Mouse (Mus musculus): ENCODE measurements around the gene Tmem135. TPM values are rescaled to one million over a fixed set of nuclear protein-coding genes. Genes with fewer than 3 reads are reported as not detected.
A peak's percentile ranks its signal among the peaks of the same experiment; 100 is the strongest.

The Tmem135 gene
- 22.0 and 22.5 TPM in 2 replicates for polyA plus RNA-seq (2015; fragmentation: Nextera tagmentation; extraction: Ambion mirVana)

DNA sequence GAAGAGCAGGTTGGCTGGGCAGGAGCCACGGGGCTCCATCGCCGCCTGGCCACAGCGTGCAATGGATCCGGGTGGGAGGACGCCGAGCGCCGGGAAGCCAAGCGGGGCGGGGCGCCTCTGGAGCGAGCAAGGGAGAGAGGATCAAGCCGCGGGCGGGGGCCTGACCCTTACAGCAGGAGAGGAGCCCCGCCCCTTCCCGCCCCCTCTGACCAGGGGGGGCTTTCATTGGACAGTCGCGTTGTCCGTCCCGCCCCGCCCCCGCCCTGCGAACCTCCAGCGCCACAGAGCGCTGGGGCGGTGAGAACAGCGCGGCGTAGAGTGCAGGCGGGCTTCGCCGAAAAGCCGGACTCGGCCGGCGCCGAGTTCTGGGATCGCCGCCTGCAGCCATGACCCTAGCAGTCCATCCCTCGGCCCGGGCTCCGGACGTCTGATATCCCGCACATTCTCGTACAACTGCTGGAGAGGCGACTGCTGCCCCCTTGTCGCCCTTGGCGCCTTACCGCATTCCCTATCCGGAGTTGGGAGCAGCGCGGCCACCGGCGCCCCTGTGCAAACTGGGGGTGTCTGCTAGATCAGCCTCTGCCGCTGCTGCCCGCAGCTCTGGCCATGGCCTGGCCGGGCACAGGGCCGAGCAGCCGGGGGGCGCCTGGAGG is at the start of gene Tmem135, which contains the start of gene Fzd4:
Gene Tmem135, minus strand, starts transcription at position 142 of the 653 bp plus-strand sequence.
Gene Fzd4, plus strand, starts transcription at position 275 of the 653 bp plus-strand sequence.
- peak; percentile 64 for DNase-seq (ENCODE audit: low spot score)

GRCm38 (mm10) chr7:89450312-89450711 is 46.3 kb upstream of the Tmem135 start:
- DNase-seq (ENCODE audit: low spot score) = no peak

GRCm38 (mm10) chr7:89445137-89445536 is 41.1 kb upstream of the Tmem135 start:
- DNase-seq (ENCODE audit: low spot score) = no peak

DNA sequence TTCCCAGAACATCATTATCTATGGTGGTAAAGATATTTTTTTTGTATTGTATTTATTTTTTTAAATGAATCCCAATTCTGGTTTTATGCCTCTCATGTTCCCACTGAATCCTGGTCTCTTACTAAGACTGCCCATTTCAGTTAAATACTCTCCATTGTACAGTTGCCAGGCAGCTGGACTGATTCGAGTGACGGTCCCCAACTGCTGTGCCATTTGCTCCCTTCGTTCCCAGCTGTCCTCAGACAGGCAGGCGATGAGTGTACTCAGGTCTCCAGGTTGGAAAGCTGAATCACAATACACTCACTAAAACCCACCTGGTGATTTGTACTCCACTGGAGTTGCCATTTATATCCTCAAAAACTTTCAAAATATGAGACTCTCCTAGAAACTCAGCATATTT is 38.2 kb upstream of the Tmem135 start:
- no peak for DNase-seq (ENCODE audit: low spot score)

DNA sequence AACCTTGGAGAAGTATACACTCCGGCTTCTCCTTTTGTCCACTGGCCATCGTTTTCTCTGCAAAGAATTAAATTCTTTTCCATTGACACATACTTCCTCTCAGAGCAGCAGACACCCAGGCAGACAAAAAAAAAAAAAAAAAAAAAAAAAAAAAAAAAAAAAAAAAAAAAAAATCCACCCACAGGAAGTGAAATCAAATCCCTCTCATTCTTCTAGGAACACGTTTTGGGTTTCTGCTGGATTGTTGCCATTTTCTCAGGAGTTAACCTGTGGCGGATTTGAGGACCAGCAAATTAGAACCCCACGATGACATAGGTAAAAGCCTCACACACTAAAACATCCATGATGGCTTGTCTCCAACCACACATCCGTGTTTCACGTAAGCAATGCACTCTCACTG is 37.3 kb upstream of the Tmem135 start:
- DNase-seq (ENCODE audit: low spot score) = no peak

DNA sequence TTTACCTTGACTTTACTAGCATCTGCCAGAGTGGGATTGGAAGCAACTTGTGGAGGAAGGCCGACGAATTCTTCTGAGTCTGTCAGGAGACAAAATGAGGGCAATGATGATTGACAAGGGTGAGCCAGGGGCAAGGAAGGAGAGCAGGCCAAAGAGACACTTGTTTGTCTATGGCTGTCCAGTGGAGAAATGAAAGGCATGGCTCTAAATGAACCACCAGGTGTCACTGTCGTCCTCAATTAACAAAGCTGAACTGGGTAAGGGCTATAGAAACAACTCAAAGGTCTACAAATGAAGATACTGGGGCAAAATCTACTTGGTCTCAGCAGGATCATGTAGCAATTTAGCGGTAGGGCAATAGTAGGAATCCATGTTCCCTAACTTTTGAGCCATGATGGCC is 33.6 kb upstream of the Tmem135 start:
- DNase-seq (ENCODE audit: low spot score) = no peak

DNA sequence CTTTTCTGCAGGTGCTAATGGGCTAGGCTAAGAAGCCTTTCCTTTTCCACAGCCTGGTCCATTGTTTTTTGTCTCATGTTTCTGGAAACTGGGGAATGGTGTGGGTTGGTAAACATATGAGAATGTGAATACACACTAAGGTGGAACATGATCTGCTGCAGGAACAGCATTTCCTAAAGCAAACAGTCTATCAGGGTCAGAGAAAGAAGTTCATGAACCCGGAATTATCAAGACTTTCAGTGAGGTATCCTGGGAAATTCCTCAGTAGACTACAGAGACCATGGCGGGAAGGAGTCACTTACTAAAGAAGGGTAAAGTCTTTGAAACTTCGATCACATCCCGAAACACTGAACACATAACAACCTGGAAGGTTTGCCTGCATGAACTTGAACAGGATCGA is 32.4 kb upstream of the Tmem135 start:
- no peak for DNase-seq (ENCODE audit: low spot score)

- DNase-seq (ENCODE audit: low spot score) = no peak
These were observed 30.0 kb upstream of the Tmem135 start for GRCm38 (mm10) chr7:89433893-89434616.

DNA sequence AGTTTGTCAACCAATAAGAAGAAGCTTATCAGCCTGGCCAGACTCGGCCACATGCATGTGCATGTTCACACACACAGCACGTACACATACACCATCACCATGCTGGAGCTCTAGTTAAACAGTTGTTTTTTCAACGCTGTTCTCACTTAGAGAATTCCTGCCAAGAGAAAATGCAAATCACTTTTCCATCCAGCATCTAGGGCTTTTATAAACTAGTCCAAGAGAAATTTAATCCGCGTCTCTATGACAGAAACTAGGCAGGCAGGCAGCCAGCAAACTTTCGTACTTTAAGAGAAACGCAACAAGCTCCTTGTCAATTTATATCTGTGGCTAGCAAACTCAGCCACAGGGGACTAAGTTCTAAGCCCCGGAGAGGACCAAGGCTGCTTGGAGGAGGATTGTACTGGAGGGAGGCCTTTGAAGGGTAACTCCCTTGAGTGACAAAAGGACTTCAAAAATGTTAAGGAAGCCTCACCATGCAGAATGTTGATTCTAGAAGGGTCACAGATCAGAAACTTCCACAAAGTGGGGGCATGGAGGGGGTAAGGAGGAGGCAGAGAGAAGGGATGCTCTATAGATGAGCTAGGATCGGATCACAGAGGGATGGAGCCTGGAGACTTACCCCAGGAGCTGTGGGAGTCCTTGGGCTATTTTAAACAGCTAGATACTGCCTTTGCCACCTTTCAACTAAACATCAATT is 29.3 kb upstream of the Tmem135 start:
- DNase-seq (ENCODE audit: low spot score) = no peak

GRCm38 (mm10) chr7:89431185-89431584 is 27.2 kb upstream of the Tmem135 start:
- no peak for DNase-seq (ENCODE audit: low spot score)

DNA sequence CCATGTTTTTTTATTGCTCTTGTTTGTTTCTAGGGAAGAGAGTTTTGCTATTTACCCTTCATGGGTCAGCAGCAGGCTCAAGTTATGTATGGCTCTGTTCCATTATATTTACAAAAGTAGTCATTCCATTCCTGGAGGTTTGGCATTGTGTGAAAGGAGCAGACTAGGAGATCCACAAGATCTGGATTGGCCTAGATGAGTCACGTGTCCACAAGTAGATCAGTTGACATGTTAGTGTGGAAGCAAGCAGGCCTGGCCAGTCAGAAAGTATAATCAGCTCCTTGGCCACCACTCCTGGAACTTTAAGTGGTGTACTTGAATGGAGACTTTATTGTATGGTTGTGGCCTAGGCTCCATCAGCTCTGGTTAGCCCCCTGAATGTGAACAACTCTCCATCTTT is 25.3 kb upstream of the Tmem135 start:
- no peak for DNase-seq (ENCODE audit: low spot score)

- DNase-seq (ENCODE audit: low spot score) = no peak
These were observed 24.8 kb upstream of the Tmem135 start for GRCm38 (mm10) chr7:89428804-89429203.

DNA sequence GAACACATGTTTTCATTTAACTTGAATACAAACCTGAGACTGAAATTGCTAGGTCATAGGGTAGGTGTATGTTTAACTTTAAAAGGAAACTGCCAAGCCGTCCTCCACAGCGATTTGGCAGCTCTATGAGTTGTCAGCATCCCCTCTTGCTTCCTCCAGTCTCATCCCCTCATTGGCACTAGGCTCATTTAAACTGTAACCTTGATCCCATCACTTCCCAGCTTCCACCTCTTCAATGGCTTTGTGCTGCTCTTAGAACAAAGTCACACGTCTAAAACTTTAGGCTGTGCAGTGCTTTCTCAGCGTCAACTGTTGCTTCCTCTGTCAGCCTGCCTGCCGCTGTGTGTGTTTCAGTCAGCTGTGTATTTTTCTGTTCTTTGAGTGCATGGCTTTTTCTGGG is 23.1 kb upstream of the Tmem135 start:
- DNase-seq (ENCODE audit: low spot score) = no peak

DNA sequence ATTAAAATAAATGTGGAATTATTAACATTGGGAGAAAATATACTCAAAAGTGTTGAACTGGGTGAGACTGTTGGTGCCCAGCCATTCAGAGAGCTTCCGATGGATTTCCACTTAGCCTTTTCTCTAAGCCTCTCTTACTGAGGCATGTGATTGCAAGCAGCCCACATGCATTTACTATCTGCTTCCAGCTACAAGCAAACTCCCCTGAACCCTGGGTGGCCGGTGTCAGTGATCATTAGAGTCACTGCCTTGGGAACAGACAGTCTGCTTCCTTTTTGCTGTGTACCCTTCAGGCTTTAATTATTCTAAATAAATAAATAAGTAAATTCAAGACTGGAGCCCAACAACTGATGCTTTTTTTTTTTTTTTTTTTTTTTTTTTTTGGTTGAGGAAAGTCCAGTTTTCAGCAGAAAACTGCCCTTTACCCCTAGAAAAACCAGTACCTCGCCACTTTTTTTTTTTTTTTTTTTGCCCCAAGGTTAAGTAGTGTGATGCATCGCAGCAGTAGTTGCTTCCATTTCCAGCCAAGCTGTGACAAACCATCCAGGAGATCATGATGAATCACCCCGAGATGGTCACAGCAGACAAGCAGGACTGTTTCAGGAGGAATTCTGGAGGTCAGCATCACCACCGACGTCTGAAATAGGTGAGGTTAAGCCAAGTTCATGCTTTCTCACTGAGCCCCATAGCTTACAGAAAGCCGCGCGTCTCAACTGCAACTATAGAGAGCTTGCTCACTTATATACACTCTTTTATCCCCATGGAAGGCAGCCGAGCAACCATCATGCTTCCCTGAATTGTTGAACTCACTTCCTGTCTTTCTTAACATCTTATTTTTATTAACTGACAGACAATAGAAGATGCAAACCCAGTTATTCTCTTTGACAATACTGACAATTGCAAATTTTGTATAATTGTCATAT is 22.0 kb upstream of the Tmem135 start:
- no peak for DNase-seq (ENCODE audit: low spot score)

GRCm38 (mm10) chr7:89424659-89425058 is 20.6 kb upstream of the Tmem135 start:
- no peak for DNase-seq (ENCODE audit: low spot score)

- DNase-seq (ENCODE audit: low spot score) = no peak
These were observed 19.8 kb upstream of the Tmem135 start for GRCm38 (mm10) chr7:89423688-89424255.

- DNase-seq (ENCODE audit: low spot score) = no peak
These were observed 19.2 kb upstream of the Tmem135 start for GRCm38 (mm10) chr7:89423194-89423593.

- DNase-seq (ENCODE audit: low spot score) = no peak
These were observed 18.6 kb upstream of the Tmem135 start for GRCm38 (mm10) chr7:89422650-89423049.

- no peak for DNase-seq (ENCODE audit: low spot score)
These were observed 17.3 kb upstream of the Tmem135 start for GRCm38 (mm10) chr7:89421294-89421693.

GRCm38 (mm10) chr7:89418917-89419679 is 15.1 kb upstream of the Tmem135 start:
- peak; percentile 18 for DNase-seq (ENCODE audit: low spot score)
